Mouse (Mus musculus): ENCODE data around the gene Htra3. TPM values are rescaled to one million over a fixed set of nuclear protein-coding genes. Genes with fewer than 3 reads are reported as not detected.

The Htra3 gene
- polyA plus RNA-seq (2011; ENCODE audit: insufficient read depth, insufficient read length, low replicate concordance, missing spikeins) = 1.8 TPM in 1 of 2 replicates, not detected in the other

DNA sequence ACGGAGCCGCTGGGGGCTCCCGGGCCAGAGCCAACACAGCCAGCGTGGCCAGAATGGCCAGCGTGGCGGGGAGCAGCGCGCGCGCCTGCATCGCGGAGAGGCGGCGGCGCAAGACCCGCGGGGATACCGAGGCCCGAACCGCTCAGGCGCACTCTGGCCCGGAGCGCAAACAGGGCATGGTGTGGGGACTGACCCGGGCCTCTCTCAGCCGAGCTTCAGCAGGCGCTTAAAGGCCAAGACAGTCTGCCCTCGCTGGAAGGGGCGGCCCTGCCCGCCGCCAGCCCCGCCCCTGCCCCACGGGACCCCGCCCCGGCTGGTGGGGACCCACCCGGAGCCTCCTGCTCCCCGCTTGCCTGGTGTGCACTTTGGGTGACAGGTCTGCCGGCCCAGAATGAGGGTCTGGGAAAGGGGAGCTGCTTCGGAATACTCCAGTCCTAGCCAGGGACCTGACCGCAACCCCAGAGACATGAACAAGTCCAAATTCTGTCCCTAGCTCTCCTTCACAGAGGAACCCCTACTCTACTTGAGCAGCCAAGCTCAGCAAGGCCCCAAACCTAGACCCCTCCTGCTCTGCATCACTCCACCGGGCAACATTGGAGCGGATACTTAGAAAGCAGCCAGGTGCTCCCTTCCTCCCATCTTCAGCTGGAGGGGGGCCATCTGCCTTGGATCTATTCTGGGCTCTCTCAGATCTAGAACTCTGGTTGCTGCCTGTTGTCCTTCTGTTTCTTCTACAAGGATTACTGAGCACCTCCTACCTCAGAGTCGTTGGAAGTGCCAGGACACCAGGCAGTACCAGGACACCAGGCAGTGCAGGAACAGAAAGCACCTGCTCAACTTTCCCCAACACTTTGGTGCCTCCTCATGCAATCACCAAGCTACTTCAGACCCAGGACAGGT lies at the start of gene Htra3:
Htra3 (minus strand) TSS at position 527 of the 900 bp plus-strand sequence.
- Histone ChIP-seq H3K27ac (ENCODE audit: control insufficient read depth, insufficient read depth, low read depth, low read length, poor library complexity) (no peak within 1 kb of the TSS), H3K4me1 (ENCODE audit: control insufficient read depth, insufficient read depth, low read length) (no peaks in the 10 kb centered on the region), H3K4me3 (replicated peaks; ENCODE audit: control insufficient read depth, low read depth, low read length) (no peak within 1 kb of the TSS)
- 15% methylated on average over 40 of the region's 42 CpGs for WGBS
- TF ChIP-seq POLR2A (IDR thresholded peaks at IDR 0.05; ENCODE audit: borderline replicate concordance, control insufficient read depth, low read depth, low read length) = no peak
- TF ChIP-seq CTCF (IDR thresholded peaks at IDR 0.05; ENCODE audit: control insufficient read depth, insufficient read depth, low read length) = no peak

DNA sequence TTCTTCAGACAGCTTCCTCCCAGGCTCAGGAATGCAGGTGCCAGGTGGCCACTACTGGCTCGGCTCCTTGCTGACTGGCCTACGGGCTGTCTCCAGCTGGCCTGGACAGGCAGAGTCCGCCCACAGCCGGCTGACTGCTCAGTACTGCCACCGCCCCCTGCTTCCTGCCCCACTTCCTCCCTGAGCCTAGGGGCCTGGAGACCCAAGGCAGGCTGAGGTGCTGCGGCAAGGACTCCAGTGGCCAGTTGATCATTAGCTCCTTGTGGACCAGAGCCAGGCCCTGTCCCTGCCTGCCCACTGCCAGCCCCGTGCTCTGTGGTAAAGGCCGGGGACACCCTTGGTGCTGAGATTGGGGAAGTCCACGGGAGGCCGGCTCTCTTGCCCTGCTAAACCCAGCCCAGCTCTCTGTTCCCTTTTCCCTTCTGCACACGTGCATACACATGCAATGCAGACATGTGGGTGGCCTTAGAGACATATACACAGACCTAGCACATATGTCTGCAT lies 49.4 kb upstream of the Htra3 start:
- WGBS = 2% methylated on average over 11 of the region's 11 CpGs
- H3K27ac ChIP-seq (ENCODE audit: control insufficient read depth, insufficient read depth, low read depth, low read length, poor library complexity) = peak overlapping the region; percentile 92
- TF ChIP-seq CTCF (IDR thresholded peaks at IDR 0.05; ENCODE audit: control insufficient read depth, insufficient read depth, low read length) = no peak
- peak; percentile 77; the same call in 1 of the 2 replicates for TF ChIP-seq POLR2A (IDR thresholded peaks at IDR 0.05; ENCODE audit: borderline replicate concordance, control insufficient read depth, low read depth, low read length)
- peak overlapping the region; percentile 82 for H3K4me3 ChIP-seq (replicated peaks; ENCODE audit: control insufficient read depth, low read depth, low read length)
- peaks cover 12% of the 10 kb centered on the region; the same call in 1 of the 2 replicates for H3K4me1 ChIP-seq (ENCODE audit: control insufficient read depth, insufficient read depth, low read length)

DNA sequence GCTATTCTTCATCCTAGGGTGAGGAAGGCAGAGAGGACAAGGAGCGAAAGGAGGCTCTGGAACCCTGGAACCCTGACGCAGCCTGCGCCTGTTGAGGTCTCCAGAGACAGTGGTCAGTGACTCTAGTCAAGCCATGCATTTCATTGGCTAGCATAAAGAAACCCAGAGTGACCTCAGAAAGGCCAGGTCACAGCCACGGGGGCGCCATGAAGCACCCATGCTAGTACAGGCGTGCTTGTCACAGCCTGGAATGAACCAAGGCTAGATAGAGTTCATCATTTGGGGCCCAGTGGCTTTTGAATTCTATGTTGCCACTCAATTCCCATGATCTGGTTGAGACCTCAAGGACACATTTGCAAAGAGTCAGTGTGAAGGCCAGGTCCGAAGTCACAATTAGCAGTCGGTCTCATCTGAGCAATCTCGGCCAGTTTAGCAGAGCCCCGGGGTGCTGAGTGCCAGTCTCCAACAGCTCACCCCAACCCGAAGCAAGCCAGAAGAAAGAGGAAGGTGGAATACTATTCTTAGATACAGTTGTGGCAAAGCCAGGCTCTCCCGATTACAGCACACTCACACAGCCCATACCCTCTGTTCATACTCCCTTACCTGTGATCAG lies 48.9 kb upstream of the Htra3 start:
- TF ChIP-seq CTCF (IDR thresholded peaks at IDR 0.05; ENCODE audit: control insufficient read depth, insufficient read depth, low read length) = no peak
- TF ChIP-seq POLR2A (IDR thresholded peaks at IDR 0.05; ENCODE audit: borderline replicate concordance, control insufficient read depth, low read depth, low read length) = no peak
- H3K27ac ChIP-seq (ENCODE audit: control insufficient read depth, insufficient read depth, low read depth, low read length, poor library complexity) = peak overlapping the region; percentile 92
- H3K4me3 ChIP-seq (replicated peaks; ENCODE audit: control insufficient read depth, low read depth, low read length) = peak overlapping the region; percentile 82
- WGBS = 29% methylated on average over 12 of the region's 12 CpGs
- H3K4me1 ChIP-seq (ENCODE audit: control insufficient read depth, insufficient read depth, low read length) = peaks cover 12% of the 10 kb centered on the region; the same call in 1 of the 2 replicates

DNA sequence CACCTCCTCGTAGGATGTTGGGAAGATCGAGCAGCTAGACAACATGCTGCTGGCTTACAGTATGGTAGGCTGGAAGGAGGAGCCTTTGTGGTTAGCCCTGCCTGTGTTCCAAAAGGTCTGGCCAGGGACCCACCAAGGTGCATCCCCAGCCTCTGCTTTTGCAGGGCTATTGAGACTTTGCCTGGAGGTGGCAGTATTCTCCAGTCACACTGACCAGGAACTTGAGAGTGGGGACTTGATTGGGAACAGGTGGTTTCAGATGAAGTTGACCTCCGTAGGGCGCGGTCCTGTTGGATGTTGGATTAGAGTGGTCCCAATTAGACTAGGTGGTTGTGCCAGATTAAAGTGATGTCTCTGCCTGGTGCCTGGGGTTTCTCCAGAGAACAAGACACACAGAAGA lies 47.9 kb upstream of the Htra3 start:
- WGBS = 68% methylated on average over 5 of the region's 5 CpGs
- Histone ChIP-seq H3K4me3 (replicated peaks; ENCODE audit: control insufficient read depth, low read depth, low read length) (no peak overlapping the region), H3K4me1 (ENCODE audit: control insufficient read depth, insufficient read depth, low read length) (peaks cover 14% of the 10 kb centered on the region; the same call in 1 of the 2 replicates), H3K27ac (ENCODE audit: control insufficient read depth, insufficient read depth, low read depth, low read length, poor library complexity) (no peak overlapping the region)
- no peak for TF ChIP-seq POLR2A (IDR thresholded peaks at IDR 0.05; ENCODE audit: borderline replicate concordance, control insufficient read depth, low read depth, low read length)
- no peak for TF ChIP-seq CTCF (IDR thresholded peaks at IDR 0.05; ENCODE audit: control insufficient read depth, insufficient read depth, low read length)

- 56% methylated on average over 3 of the region's 3 CpGs for WGBS
- H3K4me3 ChIP-seq (replicated peaks; ENCODE audit: control insufficient read depth, low read depth, low read length) = no peak overlapping the region
- peaks cover 14% of the 10 kb centered on the region; the same call in 1 of the 2 replicates for H3K4me1 ChIP-seq (ENCODE audit: control insufficient read depth, insufficient read depth, low read length)
- no peak overlapping the region for H3K27ac ChIP-seq (ENCODE audit: control insufficient read depth, insufficient read depth, low read depth, low read length, poor library complexity)
- TF ChIP-seq POLR2A (IDR thresholded peaks at IDR 0.05; ENCODE audit: borderline replicate concordance, control insufficient read depth, low read depth, low read length) = no peak
- no peak for TF ChIP-seq CTCF (IDR thresholded peaks at IDR 0.05; ENCODE audit: control insufficient read depth, insufficient read depth, low read length)
Measured at GRCm38 (mm10) chr5:35725840-35726239, 46.3 kb upstream of the Htra3 start.

- Histone ChIP-seq H3K27ac (ENCODE audit: control insufficient read depth, insufficient read depth, low read depth, low read length, poor library complexity) (no peak overlapping the region), H3K4me3 (replicated peaks; ENCODE audit: control insufficient read depth, low read depth, low read length) (no peak overlapping the region), H3K4me1 (ENCODE audit: control insufficient read depth, insufficient read depth, low read length) (peaks cover 10% of the 10 kb centered on the region; the same call in 1 of the 2 replicates)
- TF ChIP-seq CTCF (IDR thresholded peaks at IDR 0.05; ENCODE audit: control insufficient read depth, insufficient read depth, low read length) (no peak), POLR2A (IDR thresholded peaks at IDR 0.05; ENCODE audit: borderline replicate concordance, control insufficient read depth, low read depth, low read length) (no peak)
- WGBS = 65% methylated on average over 5 of the region's 5 CpGs
Measured at GRCm38 (mm10) chr5:35723900-35724299, 44.3 kb upstream of the Htra3 start.

DNA sequence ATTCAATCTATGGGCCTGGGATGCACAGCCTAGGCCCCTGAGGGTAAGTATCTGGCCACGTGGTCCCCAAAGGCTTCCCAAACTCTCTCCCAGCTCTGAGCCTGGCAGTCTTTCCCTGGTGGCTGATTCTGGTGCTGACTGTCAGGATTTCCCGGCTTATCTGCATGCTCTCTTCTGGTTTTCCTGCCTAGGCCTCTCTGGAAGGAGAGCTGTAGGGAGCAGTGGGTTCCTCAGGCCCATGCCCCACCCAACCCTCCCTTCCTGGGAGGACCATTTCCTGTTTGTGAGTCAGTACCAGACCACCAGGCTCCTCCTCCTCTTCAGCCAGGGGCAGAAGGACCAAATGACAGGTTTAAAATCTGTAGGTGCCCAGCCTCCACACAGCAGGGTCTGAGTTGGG lies 43.1 kb upstream of the Htra3 start:
- H3K27ac ChIP-seq (ENCODE audit: control insufficient read depth, insufficient read depth, low read depth, low read length, poor library complexity) = no peak overlapping the region
- peaks cover 6% of the 10 kb centered on the region; the same call in 1 of the 2 replicates for H3K4me1 ChIP-seq (ENCODE audit: control insufficient read depth, insufficient read depth, low read length)
- no peak overlapping the region for H3K4me3 ChIP-seq (replicated peaks; ENCODE audit: control insufficient read depth, low read depth, low read length)
- TF ChIP-seq POLR2A (IDR thresholded peaks at IDR 0.05; ENCODE audit: borderline replicate concordance, control insufficient read depth, low read depth, low read length) (no peak), CTCF (IDR thresholded peaks at IDR 0.05; ENCODE audit: control insufficient read depth, insufficient read depth, low read length) (no peak)
- 24% methylated on average over 2 of the region's 2 CpGs for WGBS

- TF ChIP-seq CTCF (IDR thresholded peaks at IDR 0.05; ENCODE audit: control insufficient read depth, insufficient read depth, low read length) (no peak), POLR2A (IDR thresholded peaks at IDR 0.05; ENCODE audit: borderline replicate concordance, control insufficient read depth, low read depth, low read length) (no peak)
- Histone ChIP-seq H3K4me3 (replicated peaks; ENCODE audit: control insufficient read depth, low read depth, low read length) (no peak overlapping the region), H3K4me1 (ENCODE audit: control insufficient read depth, insufficient read depth, low read length) (peaks cover 3% of the 10 kb centered on the region; the same call in 1 of the 2 replicates), H3K27ac (ENCODE audit: control insufficient read depth, insufficient read depth, low read depth, low read length, poor library complexity) (no peak overlapping the region)
- WGBS = 89% methylated on average over 2 of the region's 2 CpGs
Measured at GRCm38 (mm10) chr5:35721933-35722332, 42.4 kb upstream of the Htra3 start.
